Mouse (Mus musculus): ENCODE measurements around the gene Usp54.

DNA sequence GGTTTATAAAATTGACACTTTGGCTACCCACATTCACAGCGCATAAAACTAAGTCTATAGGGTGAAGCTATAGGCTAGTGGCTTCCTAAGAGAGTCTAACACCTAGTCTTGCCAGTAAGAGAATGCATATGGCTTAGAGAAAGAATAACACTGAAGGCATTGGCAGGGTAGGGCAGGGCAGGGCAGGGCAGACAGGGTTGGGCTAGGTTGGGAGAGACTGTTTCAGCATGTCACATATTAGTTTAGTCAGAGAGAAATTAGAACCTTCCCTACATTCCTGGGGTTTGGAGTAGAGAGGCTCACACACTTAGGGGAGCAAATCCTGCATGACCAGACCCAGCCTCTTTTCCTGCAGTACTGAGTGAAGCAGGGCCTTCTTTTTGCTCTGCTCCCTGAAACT is 26.6 kb upstream of the Usp54 start:
- no peak for TF ChIP-seq CHD2 (IDR thresholded peaks at IDR 0.05; ENCODE audit: low read depth, low read length)
- TF ChIP-seq HCFC1 (IDR thresholded peaks at IDR 0.05; ENCODE audit: borderline replicate concordance, insufficient read depth, low read length), result no peak
